Mouse (Mus musculus) CD4-positive, CD25-positive, alpha-beta regulatory T cell, adult 4 months (primary cell): ENCODE data around the gene Arhgap45. TPM values are rescaled to one million over a fixed set of nuclear protein-coding genes. Genes with fewer than 3 reads are reported as not detected.
A peak's percentile ranks its signal among the peaks of the same experiment; 100 is the strongest.
"Not testable (repeated sequence)": the region's sequence is repeated elsewhere in the genome, so short reads cannot be mapped to it uniquely, and the experiment has no call there.

ENCODE experiments used
- ATAC-seq: one replicate; pipeline ENCODE4 v1.8.0; 2017
- polyA plus RNA-seq, 2 experiments: library from polyadenylated mRNA; unstranded; fragments of 100-300 nt; shearing (Covaris generic); gene quantifications; one replicate each; pipeline ENCODE4 v1.2.1; 2017

Gene Arhgap45
- polyA plus RNA-seq, 2 experiments from 2014 or later = 233 to 369 TPM

- no peak for ATAC-seq
Observed at GRCm38 (mm10) chr10:80035686-80036085, 19.2 kb downstream of the Arhgap45 start.

- ATAC-seq = no peak
Observed at GRCm38 (mm10) chr10:80036832-80037231, 20.4 kb downstream of the Arhgap45 start.

- ATAC-seq = peak; percentile 98
Observed at GRCm38 (mm10) chr10:80039559-80039979, 23.1 kb downstream of the Arhgap45 start, which contains the start of gene Polr2e. Polr2e (minus strand) TSS chr10:80039795.

GRCm38 (mm10) chr10:80041409-80042060, 25.1 kb downstream of the Arhgap45 start:
- ATAC-seq = not testable (repeated sequence)

GRCm38 (mm10) chr10:80044087-80044486, 27.6 kb downstream of the Arhgap45 start:
- no peak for ATAC-seq

- not testable (repeated sequence) for ATAC-seq
Observed at GRCm38 (mm10) chr10:80045364-80045763, 28.9 kb downstream of the Arhgap45 start.

- no peak for ATAC-seq
Observed at GRCm38 (mm10) chr10:80045766-80046165, 29.3 kb downstream of the Arhgap45 start.

- ATAC-seq = no peak
Observed at GRCm38 (mm10) chr10:80047041-80047565, 30.6 kb downstream of the Arhgap45 start, which contains the start of gene Gpx4. Gpx4 (plus strand) TSS chr10:80047166.

- ATAC-seq = no peak
Observed at GRCm38 (mm10) chr10:80048396-80048795, 31.9 kb downstream of the Arhgap45 start.

GRCm38 (mm10) chr10:80048834-80049233, 32.4 kb downstream of the Arhgap45 start:
- ATAC-seq = no peak

GRCm38 (mm10) chr10:80050244-80050643, 33.8 kb downstream of the Arhgap45 start:
- no peak for ATAC-seq

GRCm38 (mm10) chr10:80050885-80051617, 34.6 kb downstream of the Arhgap45 start:
- ATAC-seq = no peak

- ATAC-seq = no peak
Observed at GRCm38 (mm10) chr10:80051618-80052373, 35.3 kb downstream of the Arhgap45 start.

- no peak for ATAC-seq
Observed at GRCm38 (mm10) chr10:80052374-80052764, 35.9 kb downstream of the Arhgap45 start.

- peak; percentile 95 for ATAC-seq
Observed at GRCm38 (mm10) chr10:80053259-80053780, 36.9 kb downstream of the Arhgap45 start.

GRCm38 (mm10) chr10:80053831-80054815, 37.7 kb downstream of the Arhgap45 start:
- ATAC-seq = peak; percentile 42

GRCm38 (mm10) chr10:80054911-80055310, 38.5 kb downstream of the Arhgap45 start:
- ATAC-seq = not testable (repeated sequence)

GRCm38 (mm10) chr10:80055364-80055763, 38.9 kb downstream of the Arhgap45 start:
- no peak for ATAC-seq

- ATAC-seq = no peak
Observed at GRCm38 (mm10) chr10:80055891-80056290, 39.4 kb downstream of the Arhgap45 start.

- no peak for ATAC-seq
Observed at GRCm38 (mm10) chr10:80056506-80056905, 40.1 kb downstream of the Arhgap45 start.

GRCm38 (mm10) chr10:80056976-80057682, 40.7 kb downstream of the Arhgap45 start:
- ATAC-seq = no peak
